Mouse (Mus musculus) neural tube, embryonic 11.5 days (tissue): Measurements from ENCODE around the gene Gm20388. TPM values are rescaled to one million over a fixed set of nuclear protein-coding genes. Genes with fewer than 3 reads are reported as not detected.

Experiments used
- ATAC-seq: fragments of 200-750 bp; cut with Nextera tagmentation; 2 replicates; pipeline ENCODE4 v1.8.0; 2017; ENCODE audit warnings: moderate number of reproducible peaks, mild to moderate bottlenecking, moderate TSS enrichment, moderate library complexity; ENCODE audit not compliant: insufficient read depth, low FRiP score, low TSS enrichment
- DNase-seq: peaks from one replicate; pipeline ENCODE4 v3.0.0-alpha.2; 2015; ENCODE audit warnings: low spot score
- H3K27ac ChIP-seq: fragments of 300-500 bp; sonication (generic); 2 replicates; pipeline ENCODE4 v1.5.1; 2014; ENCODE audit warnings: low read depth, mild to moderate bottlenecking, low read length
- H3K27me3 ChIP-seq: fragments of 300-500 bp; sonication (generic); 2 replicates; pipeline ENCODE4 v1.6.1; 2014; ENCODE audit warnings: mild to moderate bottlenecking, low read length, mixed read lengths; ENCODE audit not compliant: control insufficient read depth, insufficient read depth
- H3K36me3 ChIP-seq: fragments of 300-500 bp; sonication (generic); 2 replicates; pipeline ENCODE4 v1.6.1; 2014; ENCODE audit warnings: mild to moderate bottlenecking, low read length, moderate library complexity, mixed read lengths; ENCODE audit not compliant: control insufficient read depth, insufficient read depth
- H3K4me1 ChIP-seq: fragments of 300-500 bp; sonication (generic); 2 replicates; pipeline ENCODE4 v1.6.1; 2014; ENCODE audit warnings: low read length, mixed read lengths; ENCODE audit not compliant: control insufficient read depth, insufficient read depth
- H3K4me2 ChIP-seq: fragments of 300-500 bp; sonication (generic); 2 replicates; pipeline ENCODE4 v1.6.1; 2014; ENCODE audit warnings: low read depth, mild to moderate bottlenecking, moderate library complexity
- H3K4me3 ChIP-seq: fragments of 300-500 bp; sonication (generic); 2 replicates; pipeline ENCODE4 v1.5.1; 2014; ENCODE audit warnings: low read depth, low read length
- H3K9ac ChIP-seq: fragments of 300-500 bp; sonication (generic); 2 replicates; pipeline ENCODE4 v1.6.1; 2014; ENCODE audit warnings: mild to moderate bottlenecking, low read length
- H3K9me3 ChIP-seq: fragments of 300-500 bp; sonication (generic); 2 replicates; pipeline ENCODE4 v1.6.1; 2016; ENCODE audit warnings: low read length; ENCODE audit not compliant: control insufficient read depth
- WGBS: fragments of 180-500 bp; shearing (Covaris S2); extraction: QIAGEN DNeasy Blood & Tissue Kit; methylation state at CpG from one replicate; pipeline ENCODE4 v1.1.7; 2014; 5-methylcytosine and 5-hydroxymethylcytosine counted together
- polyA plus RNA-seq: library from polyadenylated mRNA; unstranded; fragments of >200 nt; fragmentation: Nextera tagmentation; extraction: Ambion mirVana; gene quantifications from 2 replicates; pipeline ENCODE4 v1.2.1, GENCODE M21; 2014

Gene Gm20388
- polyA plus RNA-seq, 1 experiment from 2014 or later, result not detected

DNA sequence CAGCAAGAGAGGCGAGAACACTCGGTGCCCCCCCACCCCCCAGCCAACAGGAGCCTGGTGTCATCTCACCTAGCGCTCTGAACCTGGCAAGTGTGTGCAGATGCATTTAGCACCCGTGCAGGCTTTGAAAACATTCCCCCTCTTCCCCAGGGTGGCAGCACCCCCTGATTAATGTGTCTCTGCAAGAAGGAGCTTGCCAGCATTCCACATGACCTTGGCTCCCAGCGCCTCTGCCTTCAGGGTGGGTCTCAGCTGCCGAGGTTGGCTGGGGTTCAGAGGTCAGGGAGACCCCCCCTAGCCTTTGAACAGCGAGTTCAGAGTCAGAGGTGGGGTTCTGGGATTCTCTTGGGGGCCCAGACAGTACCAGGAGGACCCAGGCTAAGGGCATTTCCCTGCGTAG is 601.1 kb downstream of the Gm20388 start:
- Histone ChIP-seq H3K9ac (peak overlapping the region; percentile 40), H3K27me3 (no peaks in the 10 kb centered on the region)
- 28% methylated on average over 8 of the region's 8 CpGs for WGBS

DNA sequence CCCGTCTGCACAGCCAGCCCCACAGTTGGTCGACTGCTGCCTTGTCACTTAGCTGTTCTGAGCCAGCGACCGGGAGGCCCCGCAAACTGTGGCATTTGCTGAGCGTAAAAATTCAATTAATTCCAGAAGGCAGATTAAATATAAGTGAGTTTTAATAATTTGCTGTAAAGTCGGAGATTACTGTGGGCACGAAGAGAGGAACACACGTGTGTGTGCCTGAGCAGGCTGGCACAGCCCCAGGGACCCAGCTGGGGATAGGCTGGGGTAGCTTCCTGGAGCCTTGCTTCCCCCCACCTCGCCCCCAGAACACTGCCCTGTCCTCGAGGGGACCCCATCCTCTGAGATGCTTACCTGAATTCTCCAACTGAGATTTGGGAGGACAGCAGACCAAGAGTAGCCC is 601.7 kb downstream of the Gm20388 start:
- Histone ChIP-seq H3K36me3 (no peaks in the 10 kb centered on the region), H3K4me2 (0 out of 2 replicates have a peak overlapping the region, but pooled peaks have one; percentile 1), H3K27me3 (no peaks in the 10 kb centered on the region), H3K27ac (0 out of 2 replicates have a peak overlapping the region, but pooled peaks have one; percentile 23), H3K4me1 (peaks cover 99% of the 10 kb centered on the region), H3K4me3 (no peak overlapping the region), H3K9ac (no peak overlapping the region), H3K9me3 (no peaks in the 10 kb centered on the region)
- DNase-seq (no peak), ATAC-seq (no peak)
- WGBS, result 33% methylated on average over 11 of the region's 11 CpGs

More for the DNA sequence above, 601.1 kb downstream of the Gm20388 start:
- Histone ChIP-seq H3K4me2 (0 out of 2 replicates have a peak overlapping the region, but pooled peaks have one; percentile 9), H3K4me1 (peaks cover 96% of the 10 kb centered on the region), H3K4me3 (no peak overlapping the region), H3K9me3 (no peaks in the 10 kb centered on the region), H3K27ac (no peak overlapping the region), H3K36me3 (no peaks in the 10 kb centered on the region)
- ATAC-seq (no peak), DNase-seq (no peak)

DNA sequence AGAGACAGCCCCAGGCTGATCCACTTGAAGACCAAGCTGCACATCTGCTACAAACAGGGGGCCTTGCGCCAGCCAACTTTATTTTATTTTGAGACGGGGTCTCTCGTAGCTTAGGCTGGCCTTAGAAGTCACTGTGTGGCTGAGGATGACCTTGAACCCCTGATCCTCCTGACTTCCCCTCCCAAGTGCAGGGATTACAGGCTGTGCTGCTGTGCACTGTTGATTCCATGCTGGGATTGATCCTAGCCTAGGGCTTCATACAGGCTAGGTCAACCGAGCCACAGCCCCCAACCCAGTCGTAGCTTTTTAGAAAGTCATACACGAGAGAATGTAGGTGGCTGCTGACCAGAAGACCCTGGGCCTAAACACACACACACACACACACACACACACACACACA is 602.5 kb downstream of the Gm20388 start:
- WGBS, result 32% methylated on average over 6 of the region's 6 CpGs
- DNase-seq (no peak), ATAC-seq (no peak)
- Histone ChIP-seq H3K4me3 (no peak overlapping the region), H3K9ac (no peak overlapping the region; the same call in 1 of the 2 replicates), H3K4me1 (peaks cover 99% of the 10 kb centered on the region), H3K9me3 (no peaks in the 10 kb centered on the region), H3K4me2 (peak overlapping the region; percentile 29; the same call in 1 of the 2 replicates), H3K36me3 (no peaks in the 10 kb centered on the region), H3K27ac (peak overlapping the region; percentile 83; the same call in 1 of the 2 replicates), H3K27me3 (no peaks in the 10 kb centered on the region)

DNA sequence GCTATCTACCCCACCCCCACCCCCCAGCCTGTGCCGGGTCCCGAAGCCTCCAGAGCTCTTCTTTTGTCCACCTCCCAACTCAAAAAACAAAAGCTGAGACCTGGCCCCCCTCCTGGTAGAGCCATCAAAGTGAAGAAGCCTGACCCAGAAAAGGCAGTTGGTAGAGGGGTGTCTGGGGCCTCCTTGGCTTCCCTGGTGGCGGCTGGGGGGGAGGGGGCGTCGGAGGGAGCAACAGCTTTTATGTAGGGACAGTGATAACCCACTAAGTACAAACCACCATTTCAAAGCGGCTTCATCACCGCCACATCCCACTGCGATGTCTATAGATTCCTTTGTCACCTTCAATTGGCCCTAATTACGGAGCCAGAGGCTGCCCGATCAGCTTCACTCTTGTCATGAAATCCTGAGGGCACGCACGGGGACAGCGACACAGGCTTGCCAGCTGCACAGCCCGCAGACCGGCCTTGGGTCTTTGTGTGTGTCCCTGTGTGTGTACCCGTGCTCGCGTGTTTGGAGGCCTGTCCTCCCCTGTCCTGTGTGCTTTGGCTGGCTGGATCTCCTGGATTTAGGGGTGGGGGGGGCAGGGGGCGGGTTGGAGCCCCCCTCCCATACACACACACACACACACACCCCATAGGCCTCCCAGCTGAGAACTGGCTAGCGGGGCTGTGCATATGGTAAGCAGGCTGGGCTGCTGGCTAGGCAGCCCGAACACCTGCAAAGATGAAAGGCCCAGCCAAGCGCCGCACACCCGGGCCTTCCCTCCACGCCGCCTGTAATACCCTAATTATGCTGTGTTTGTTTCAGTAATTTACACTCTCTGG is 603.2 kb downstream of the Gm20388 start:
- H3K27ac ChIP-seq, result peak overlapping the region; percentile 83
- no peaks in the 10 kb centered on the region for H3K36me3 ChIP-seq
- WGBS, result 6% methylated on average over 25 of the region's 26 CpGs
- no peaks in the 10 kb centered on the region for H3K27me3 ChIP-seq
- H3K9ac ChIP-seq, result peak overlapping the region; percentile 33
- ATAC-seq, result peak; percentile 41
- DNase-seq, result peak; percentile 70
- no peaks in the 10 kb centered on the region for H3K9me3 ChIP-seq
- peak overlapping the region; percentile 29 for H3K4me2 ChIP-seq
- no peak overlapping the region for H3K4me3 ChIP-seq
- H3K4me1 ChIP-seq, result peaks cover 99% of the 10 kb centered on the region

DNA sequence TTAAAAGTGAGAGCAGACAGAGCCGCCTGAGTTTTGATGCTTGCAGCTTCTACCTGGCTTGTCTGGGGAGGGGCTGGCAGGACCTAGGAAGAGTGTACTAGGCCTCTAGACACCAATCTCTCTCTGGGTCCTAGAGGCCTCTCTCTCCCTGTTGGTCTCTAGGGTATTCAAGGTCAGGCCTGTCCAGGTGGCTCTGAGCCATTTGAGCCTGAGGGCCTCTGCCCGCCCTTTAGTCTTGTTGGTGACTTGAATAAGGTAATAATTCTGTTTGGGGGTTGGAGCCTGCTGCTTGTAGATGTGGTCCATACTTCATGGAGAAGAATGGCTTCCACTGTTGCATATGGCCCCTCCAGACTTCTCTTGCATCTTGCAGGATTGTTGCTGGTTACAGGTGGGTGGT is 604.6 kb downstream of the Gm20388 start:
- WGBS, result 88% methylated on average over 2 of the region's 2 CpGs
- Histone ChIP-seq H3K27me3 (no peaks in the 10 kb centered on the region), H3K36me3 (no peaks in the 10 kb centered on the region), H3K9me3 (no peaks in the 10 kb centered on the region), H3K9ac (no peak overlapping the region), H3K4me2 (no peak overlapping the region), H3K4me1 (peaks cover 95% of the 10 kb centered on the region), H3K4me3 (no peak overlapping the region), H3K27ac (peak overlapping the region; percentile 20; the same call in 1 of the 2 replicates)
- ATAC-seq (no peak), DNase-seq (no peak)

DNA sequence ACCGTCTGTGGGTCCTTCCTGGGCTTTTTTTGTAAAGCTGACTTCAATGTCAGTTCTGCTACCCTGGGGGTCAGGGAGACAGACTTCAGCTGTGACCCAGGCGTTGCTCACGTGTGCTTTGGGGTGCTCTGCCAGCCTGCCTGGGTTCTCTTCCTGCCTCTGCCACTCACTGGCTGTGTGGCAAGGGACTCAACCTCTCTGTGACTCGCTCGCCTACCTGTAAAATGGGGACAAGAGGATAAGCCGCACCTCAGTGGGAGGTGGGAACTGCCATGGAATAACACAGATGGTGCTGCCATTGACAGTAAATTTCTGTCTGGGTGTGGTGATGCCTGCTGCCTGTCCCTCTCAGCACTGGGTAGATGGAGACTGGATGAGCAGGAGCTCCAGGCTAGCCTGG is 605.0 kb downstream of the Gm20388 start:
- Histone ChIP-seq H3K9me3 (no peaks in the 10 kb centered on the region), H3K4me1 (peaks cover 95% of the 10 kb centered on the region), H3K27ac (no peak overlapping the region), H3K4me3 (no peak overlapping the region), H3K4me2 (no peak overlapping the region), H3K36me3 (no peaks in the 10 kb centered on the region), H3K27me3 (no peaks in the 10 kb centered on the region), H3K9ac (no peak overlapping the region)
- DNase-seq (no peak), ATAC-seq (no peak)
- WGBS, result 83% methylated on average over 6 of the region's 6 CpGs

DNA sequence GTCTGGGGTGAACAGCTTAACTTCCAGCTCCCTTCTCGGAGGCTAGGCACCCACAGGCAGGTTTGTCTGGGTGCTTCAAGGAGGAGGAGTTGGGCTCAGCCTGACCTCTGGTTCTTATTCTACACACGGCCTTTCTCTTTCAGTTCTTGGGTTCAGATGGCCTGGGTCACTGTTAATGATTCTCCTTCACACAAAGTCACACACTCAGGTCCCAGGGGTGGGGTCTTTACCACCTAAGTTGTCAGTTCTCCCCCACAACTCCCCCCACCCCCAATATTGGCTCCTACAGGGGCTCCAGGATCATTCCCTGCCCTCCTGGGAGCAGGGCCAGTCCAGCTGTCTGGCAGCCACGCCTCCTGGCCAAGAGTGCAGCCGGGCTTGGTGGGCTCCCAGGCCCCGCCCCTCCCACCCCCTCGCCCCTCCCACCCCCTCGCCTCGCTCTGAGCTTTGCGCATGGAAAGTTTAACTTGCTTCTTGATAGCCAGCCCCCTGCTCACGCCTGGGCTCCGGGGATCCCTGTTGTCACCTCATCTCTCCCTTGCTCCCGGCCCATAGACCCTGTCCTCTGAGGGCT is 605.6 kb downstream of the Gm20388 start:
- peak overlapping the region; percentile 51; the same call in 1 of the 2 replicates for H3K27ac ChIP-seq
- H3K4me1 ChIP-seq, result peaks cover 94% of the 10 kb centered on the region
- WGBS, result 7% methylated on average over 12 of the region's 12 CpGs
- no peak overlapping the region for H3K9ac ChIP-seq
- peak; percentile 69 for DNase-seq
- H3K4me3 ChIP-seq, result no peak overlapping the region
- H3K4me2 ChIP-seq, result no peak overlapping the region
- no peaks in the 10 kb centered on the region for H3K36me3 ChIP-seq
- ATAC-seq, result peak; percentile 10; the same call in 1 of the 2 replicates
- no peaks in the 10 kb centered on the region for H3K9me3 ChIP-seq
- no peaks in the 10 kb centered on the region for H3K27me3 ChIP-seq

DNA sequence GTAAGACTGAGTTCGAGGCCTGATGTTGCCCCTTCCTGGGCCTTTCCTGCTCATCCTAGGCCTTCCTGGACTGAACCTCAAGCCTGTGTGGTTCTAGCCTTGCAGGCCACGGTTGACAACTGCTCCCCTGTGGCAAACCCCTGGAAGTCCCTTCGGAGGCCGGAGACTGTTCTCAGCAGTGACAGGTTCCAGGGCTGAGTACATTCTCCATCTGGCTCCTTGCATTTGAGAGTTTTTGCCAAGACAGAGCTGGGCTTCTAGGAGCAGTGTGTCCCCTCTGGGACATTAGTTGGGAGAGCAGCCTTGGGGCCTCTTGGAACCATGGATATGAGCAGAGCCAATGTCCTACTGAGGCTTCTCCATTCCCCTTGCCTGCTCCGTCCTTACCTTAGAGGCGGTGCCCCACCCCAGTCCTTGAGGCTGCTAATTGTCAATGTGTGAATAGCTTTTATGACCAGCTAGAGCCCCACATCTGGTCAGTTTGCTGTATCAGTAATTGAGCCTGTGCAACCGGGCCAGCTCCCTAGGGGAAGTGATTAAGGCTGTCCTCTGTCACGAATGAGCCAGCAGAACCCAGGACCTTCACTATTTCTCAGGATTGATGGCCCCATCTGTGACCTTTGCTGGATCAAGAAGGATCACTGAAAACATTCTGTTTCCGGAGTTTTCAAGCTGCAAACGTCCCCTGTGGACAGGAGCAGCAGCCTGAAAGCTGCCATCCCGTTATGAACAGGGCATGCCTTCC is 607.2 kb downstream of the Gm20388 start:
- no peaks in the 10 kb centered on the region for H3K9me3 ChIP-seq
- no peaks in the 10 kb centered on the region for H3K27me3 ChIP-seq
- ATAC-seq (no peak), DNase-seq (peak; percentile 55)
- WGBS, result 21% methylated on average over 11 of the region's 11 CpGs
- H3K4me1 ChIP-seq, result peaks cover 85% of the 10 kb centered on the region
- H3K9ac ChIP-seq, result no peak overlapping the region
- no peaks in the 10 kb centered on the region for H3K36me3 ChIP-seq
- H3K27ac ChIP-seq, result peak overlapping the region; percentile 51
- no peak overlapping the region for H3K4me3 ChIP-seq
- H3K4me2 ChIP-seq, result no peak overlapping the region
